Mouse (Mus musculus) thymus, postnatal 25 days (tissue): ENCODE results near the gene Cpsf4l.
A peak's percentile ranks its signal among the peaks of the same experiment; 100 is the strongest.

Source experiments
- DNase-seq: peaks from one replicate; pipeline ENCODE4 v3.0.0; 2022

The Cpsf4l gene

DNA sequence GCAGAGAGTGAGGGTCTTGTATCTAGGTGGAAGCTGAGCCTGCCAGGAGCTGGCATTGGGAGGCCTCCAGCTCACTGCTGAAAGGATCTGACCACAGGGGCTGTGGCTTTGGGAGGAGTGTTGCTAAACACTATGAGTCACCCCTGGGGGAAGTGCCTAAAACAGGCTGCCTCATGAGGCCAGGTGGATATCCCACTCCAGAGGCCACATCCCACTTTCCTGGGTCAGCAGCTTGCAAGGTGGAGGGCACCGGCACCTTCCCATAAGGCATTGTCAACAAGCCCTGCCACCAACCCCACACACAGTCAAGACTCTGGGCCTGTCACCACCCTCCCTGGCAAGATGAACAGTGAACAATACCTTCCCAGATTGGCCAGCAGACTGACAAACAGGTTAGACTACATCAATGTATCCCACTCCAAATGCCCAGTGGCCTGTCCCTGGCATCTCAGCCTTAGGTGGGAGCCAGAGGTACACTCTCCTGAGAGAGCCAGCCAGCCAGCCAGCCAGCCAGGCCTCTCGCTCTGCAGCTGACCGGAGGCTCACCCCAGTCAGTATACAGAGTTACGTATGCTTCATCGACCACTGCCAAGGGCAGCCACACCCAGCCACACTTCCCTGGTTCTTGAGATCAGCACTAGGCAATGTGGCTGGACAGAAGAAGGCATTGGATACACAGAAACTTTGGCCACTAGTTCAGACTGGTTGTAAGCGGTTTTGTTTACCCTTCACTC is 24.0 kb upstream of the Cpsf4l start:
- DNase-seq: no peak

DNA sequence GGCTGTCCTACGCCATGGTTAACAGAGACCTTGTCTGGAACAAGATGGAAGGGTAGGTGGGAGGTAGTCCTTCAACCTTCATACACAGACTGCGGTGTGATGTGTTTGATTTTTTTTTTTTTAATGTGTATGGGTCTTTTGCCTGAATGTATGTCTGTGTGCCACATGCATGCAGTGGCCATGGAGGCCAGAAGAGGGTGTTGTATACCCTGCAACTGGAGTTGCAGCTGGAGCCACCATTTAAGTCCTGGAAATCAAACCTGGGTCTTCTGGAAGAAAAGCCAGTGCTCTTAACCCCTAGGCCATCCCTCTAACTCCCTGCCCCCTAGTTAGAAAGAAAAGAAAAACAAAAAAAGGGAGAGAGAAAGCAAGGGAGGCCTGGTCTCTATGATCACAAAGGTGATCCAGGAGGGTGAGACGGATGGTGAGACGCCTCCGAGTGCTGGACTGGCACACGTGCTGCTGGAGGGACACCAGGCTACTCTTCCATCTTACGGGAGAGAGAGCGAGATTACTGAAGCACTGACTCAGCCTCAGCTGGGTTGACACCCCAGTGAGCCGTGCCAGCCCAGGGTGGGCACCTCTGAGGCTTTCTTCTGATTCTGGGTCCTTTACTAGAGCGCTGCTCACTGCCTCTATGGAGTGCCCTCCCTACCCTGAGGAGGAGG is 22.3 kb upstream of the Cpsf4l start:
- no peak for DNase-seq

DNA sequence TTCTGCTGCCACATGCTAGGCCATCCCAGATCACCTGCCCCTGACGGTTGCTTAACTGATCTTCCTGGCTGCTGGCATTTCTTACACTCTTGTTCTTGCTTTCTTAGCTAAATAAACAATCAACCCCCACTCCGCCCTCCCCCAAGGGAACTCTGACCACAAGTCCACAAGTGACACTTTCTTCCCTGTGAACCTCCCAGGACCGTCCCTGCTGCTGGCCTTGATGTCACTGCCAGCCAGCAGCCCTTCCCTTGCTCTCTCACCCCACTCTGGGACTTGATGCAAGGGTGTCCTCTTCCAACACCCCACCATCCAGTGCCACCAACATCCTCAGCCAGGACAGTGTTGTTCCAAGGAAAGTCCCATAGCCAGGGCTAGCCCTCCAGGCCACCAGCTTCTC is 21.1 kb upstream of the Cpsf4l start:
- no peak for DNase-seq

DNA sequence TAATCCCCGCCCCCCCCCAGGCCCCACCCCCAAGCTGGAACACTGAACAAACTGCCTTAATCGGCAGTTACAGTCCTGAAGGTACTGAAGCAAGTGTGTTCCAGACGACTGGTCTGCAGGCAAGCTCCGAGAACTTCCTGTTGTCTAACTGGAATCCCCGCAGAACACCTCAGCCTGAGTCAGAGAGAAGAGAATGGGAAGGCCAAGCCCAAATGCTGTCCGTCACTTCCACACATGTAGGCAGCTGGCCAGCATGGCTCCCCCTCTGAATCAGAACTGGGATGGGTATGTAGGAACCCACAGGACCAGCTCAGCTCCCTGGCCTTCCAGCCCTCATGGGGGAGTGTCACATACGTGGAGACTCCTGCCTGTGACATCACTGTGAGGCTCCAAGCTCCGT is 20.1 kb upstream of the Cpsf4l start:
- no peak for DNase-seq

DNA sequence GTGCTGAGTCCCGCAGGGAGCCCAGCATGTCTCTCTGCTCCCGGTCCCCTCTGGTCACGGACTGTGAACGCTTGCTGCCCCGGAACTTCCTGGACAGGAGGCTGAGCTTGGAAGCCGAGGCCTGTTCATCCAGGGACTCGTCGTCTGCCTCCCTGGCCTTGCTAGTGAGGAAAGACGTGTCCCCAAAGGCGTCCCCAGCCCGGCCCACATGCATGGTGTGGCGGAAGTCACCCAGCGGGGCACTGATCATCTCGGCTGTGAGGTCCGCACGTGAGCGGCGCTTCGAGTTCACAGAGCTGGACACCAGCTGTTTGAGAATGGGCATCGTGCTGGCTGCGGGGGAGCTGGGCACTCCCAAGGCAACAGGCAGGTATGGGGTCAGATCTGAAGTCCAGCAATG is 19.4 kb upstream of the Cpsf4l start:
- DNase-seq: no peak

DNA sequence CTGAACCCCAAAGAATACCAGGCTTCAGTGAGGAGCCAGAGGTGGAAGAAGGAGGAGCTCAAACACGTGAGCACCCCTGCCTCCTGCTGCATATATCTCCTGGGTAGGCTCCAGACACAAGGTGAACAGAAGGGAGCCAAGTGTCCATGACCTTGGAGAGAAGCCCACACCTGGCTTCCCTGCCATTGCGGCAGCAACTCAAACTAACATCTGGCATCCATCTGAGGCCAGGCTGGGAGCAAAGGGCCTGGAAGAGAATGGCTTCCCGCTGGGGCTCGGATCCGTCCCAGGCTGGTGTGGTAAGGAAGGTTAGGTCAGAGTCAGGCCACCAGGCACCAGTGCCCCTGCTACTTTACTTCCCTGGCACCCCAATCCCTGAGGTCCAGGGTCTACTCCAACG is 18.2 kb upstream of the Cpsf4l start:
- no peak for DNase-seq

DNA sequence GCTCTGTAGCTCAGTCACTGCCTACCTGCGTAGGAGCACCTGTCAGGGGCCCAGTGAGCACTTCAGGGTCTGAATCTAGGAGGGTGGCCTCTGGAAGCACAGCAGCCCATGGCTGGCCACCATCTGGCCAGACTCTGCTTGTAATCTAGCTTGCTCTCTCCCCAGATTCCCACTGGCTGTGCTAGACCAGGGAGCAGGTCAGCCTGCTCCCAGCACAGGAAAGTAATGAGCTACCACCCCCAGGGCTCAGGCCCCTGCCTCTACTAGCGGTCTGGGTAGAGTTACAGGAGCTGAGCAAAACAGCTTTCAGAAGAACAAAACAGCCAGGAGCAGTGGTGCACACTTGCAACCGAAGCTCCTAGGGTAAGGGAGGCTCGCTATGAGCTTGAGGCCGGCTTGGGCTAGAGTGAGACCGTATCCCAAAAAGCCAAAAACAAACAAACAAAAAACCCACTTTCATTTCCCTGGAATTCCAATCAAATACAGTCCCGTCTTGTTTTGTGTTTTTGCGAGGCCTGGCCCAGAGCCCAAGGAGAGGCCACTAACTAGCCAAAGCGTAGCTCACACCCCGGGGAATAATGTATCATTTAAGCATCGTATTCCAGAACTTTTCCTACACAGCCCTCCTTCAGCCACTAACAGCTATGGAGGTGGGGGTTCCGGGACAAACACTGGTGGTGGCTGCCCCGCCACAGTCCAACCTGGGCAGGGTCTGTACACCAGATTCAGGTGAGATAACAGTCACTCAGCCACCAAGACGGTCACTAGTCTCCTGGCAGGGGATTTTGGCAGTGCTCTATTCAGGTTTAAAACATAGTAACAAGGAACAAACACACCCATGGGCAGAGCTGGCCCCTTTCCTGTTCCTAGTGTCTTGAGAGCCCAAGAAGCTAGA is 17.4 kb upstream of the Cpsf4l start:
- DNase-seq: no peak

DNA sequence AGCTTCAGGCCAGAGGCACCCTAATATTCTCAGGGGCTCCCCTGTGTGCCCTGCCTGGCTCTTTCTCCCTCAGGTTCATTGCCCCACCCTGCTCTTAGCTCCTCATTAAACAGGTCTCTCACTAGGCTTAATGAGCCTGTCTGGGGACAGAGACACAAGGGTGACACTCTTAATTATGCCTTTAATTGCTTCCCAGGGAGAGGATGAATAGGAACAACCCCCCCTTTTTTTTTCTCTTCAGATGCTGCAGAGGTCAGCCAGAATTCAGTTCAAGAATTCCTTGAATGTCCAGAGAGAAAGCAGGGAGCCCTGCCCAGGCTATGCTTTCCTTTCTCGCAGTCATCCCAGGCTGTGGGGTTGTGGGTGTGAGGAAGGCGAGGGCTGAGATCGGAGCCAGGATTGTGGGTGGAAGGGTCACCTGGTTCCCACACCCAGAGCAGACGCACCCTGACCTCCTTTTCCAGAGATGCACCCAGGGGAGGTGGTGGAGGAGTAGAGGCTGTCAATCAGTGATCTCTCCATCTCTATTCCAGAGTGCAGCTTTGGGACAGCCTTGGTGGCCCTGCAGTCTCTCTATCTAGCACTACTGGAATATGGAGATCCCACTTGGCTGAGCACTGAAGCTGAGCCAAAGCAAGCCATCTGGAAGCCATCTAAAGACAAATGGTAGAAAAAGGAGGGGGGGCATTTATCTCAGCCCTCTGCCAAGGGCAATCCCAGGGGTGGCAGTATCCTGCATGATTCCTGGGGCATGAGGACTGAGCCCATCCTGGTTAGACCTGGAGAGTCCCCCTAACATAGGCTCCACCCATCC is 15.6 kb upstream of the Cpsf4l start:
- no peak for DNase-seq

DNA sequence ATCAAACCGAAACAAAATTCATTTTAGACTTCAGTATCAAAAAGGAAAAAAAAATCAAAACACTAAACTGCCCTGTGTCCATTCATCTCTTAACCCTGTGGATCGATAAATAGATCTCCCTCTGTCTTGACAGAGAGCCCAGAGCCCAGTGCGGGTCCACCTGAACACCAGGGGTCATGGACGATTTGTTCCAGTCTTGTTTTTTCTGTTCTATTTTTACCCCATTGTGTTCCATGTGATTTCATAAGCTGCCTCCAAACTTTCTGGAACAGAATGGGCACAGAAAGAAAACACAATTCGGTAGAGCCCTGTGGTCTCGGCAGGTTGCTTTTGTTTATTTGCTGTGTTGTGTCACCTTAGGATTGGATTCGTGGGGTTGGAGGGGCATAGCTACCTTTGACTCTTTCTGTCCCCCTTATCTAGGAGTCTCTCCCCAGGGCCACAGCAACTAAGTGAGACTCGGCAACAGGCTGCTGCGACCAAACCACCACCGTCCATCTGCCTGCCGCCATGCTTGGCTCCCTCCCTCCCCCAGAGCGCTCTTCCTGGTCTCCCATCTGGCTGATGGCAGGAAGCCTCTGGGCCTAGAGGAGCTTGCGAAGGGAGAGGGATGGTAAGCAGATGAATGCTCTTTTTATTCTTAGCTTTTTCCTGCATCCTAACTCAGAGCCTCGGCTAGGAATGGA is 12.7 kb upstream of the Cpsf4l start:
- DNase-seq: no peak

DNA sequence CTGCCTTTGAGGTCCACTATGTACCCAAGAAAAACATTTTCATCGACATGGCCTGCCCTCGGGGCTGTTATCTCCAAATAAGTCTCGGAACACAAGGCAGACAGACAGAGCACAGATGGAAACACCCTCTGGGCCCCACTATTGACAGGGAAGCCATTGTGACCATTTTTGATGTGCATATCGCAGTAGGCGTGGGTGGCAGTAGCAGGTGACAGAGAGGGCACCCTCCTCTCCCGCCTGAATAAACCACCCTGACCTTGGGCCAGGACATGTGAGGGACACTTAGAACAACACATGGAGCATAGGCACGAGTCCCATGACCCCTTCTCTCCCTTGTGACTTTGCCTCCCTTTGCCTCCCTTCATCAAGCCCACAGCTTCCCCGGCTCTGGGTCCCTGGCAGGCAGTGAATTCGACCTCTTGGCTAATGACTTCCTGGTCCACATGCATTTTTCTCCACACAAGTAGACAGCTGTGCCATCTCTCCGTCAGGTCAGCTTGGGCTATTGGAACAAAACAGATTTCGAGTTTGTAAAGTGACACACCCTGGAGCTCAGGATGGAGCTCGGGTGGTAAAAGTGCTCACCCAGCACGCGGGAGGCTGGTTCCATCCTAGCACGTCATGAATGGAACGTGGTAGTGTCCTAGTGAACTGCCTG is 8.1 kb upstream of the Cpsf4l start:
- no peak for DNase-seq

DNA sequence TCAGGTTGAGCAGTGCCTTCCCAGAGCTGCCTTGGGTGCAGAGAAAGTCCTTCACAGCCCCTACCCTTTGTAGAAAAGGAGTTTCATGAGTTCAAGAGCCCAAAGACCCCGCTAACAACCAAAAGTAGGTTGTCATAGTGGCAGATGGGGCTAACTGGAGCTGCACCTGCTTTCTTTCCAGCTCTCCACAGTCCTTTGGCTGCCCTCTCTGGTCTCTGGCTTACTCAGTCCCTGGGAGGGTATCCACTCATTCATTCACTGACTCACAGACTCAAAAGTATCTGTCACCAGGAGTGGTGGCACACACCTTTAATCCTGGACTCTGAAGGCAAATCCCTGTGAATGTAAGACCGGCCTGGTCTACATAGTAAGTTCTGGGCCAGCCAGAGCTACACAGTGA is 6.3 kb upstream of the Cpsf4l start:
- no peak for DNase-seq

DNA sequence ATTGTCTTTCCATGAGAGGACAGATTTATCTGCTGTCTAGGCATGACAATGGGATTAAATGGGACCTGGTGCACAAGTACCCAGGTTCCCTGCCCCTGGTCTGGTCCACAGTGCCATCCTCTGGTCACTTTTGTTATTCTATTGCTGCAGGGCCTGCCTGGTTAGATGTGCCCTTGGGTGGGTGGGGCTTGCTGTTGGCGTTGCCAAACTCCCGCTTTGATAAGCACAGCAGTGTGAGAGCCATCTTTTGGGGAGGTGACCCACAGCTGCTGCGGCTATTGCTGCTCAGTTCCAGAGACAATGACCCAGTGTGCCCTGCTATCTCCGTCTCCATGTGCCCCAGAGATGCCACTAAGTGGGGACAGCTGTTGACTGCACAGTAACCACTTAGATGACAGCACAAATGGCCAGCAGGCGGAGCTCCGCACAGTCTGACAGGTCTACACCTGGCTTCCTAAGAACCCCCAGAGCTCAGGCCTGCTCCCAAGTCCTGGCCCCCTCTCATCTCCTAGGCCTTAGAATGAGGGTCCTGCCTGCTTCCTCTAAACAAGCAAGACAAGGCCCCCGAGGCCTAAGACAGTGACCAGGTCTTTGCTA is 5.4 kb upstream of the Cpsf4l start:
- peak; percentile 47 for DNase-seq

DNA sequence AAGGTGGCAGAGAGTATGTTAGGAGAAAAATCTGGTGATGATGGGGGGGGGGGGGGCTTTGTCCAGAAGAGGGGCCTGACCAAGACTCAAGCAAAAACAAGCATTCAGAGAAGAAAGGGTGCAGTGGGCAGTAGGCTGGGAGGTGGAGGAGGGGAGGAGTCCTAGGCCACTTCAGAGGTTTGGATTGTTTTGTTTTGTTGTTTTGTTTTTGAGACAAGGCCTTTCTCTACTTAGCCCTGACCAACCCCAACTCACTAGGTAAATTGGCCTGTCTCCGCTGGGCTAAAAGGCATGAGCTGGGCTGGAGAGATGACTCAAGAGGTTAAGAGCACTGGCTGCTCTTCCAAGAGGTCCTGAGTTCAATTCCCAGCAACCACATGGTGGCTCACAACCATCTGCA is 1.2 kb upstream of the Cpsf4l start:
- DNase-seq: no peak

DNA sequence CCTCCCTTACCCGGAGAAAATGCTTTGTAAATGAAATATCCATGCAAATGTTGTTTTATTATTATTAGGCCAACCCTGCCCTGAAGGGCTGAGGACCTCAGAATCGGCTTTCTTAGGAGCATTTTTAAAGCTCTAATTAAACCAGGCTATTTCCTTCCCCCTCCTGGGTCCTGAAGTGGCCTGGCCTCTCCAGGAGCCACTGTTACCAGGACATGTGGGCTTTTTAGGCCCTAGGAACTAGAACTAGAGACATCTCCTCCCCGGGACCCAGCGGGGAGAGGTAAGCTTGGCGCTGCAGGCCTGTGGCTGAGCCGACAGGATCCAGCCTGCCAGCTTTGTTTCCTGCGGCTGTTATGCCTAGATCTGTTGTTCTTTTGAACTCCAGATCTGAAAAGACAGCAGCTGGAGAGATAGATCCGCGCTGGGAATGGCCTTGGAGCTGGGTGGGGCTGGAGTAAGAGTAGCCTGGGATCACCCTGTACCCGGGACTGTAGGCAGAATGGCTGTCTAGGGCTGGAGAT is 500 bp upstream of the Cpsf4l start:
- peak; percentile 42 for DNase-seq

DNA sequence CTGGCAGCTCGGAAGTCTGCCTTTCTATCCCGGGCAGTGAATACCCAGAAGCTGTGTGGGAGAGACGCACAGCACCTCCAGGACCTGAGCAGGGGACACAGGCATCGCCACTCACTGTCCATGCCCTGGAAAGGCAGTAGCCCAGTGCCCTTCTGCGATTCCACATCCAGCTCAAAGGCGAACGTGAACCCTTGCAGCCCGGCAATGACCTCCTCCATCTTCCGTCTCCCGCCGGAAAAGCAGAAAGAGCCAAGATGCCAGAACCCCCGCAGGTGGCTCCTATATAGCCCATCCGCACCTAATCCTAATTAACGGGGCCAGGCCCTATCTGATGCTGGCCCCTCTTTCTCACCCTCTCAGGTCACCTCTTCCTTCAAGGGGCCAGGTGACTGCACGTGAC is 545 bp downstream of the Cpsf4l start:
- DNase-seq: no peak

DNA sequence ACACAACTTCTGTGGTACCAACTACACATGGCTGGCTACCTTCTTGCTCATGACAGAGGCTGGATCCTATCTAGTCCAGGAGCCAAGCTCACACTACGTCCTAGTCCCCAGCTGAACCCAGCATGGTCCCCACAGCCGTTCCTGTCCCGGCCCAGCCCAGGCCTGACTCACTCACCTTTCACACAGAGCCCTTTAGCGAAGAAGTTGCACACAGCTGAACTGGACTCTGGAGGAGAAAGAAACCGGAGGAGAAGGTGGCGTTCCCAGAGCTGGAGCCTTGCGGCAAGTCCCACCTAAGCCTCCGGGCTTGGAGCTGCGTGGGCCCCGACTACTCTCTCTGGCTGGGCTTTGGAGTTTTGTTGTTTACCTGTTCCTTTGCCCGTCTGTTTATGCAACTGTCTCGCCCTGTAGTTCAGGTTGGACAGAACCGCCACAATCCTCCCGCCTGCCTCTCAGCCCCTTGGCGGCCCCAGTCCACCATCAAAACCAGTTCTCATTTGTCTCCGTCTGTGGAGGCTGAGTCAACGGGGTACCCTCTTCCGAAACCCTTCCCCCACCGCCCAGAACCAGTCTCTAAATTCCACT is 1.1 kb downstream of the Cpsf4l start:
- DNase-seq: no peak

DNA sequence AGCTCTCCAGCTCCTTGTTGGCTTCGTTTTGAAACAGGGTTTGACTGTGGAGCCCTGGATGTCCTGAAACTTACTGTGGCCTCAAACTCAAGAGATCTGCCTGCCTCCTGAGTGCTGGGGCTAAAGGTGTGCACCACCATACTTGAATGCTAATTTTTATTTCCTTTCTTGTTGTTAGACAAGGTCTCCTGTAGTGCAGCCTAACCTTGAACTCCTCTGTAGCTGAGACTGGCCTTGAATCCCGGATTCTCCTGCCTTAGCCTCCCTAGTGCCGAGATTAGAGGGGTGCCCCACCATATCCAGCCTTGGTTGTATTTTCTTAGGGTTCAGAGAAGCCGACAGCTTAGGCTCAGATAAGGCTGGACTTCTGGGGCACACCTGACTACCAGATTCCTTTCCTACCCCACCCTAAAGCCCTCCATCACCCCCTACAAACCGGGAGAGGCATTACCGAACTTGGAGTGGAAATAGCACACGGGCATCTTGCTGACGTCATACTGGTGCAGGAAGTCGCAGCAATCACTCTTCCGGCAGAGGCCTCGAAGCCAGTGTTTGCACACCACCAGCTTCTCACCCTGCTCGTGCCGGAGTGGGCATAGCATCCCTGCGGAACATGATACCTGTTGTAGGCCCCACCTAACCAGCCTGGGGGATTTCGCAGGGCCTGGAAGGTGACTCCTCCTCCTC is 3.7 kb downstream of the Cpsf4l start:
- no peak for DNase-seq

DNA sequence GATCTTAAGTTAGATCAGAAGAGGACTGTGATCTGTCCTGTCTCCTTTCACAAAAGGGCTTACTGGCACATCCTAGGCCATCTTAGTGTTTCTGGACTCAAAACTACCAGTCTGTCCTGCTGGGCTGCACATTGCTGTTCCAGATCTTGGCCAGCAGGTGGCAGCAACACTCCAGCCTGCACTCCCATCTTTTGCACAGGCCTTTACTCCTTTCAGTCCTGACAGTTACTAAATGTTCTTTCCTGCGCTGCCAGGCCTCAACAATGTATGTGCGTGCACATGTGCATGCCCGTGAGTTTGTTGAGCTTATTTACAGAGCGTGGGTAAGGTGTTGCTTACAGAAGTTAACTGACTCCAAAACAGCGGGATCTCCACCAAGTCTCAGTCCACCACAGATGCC is 6.1 kb downstream of the Cpsf4l start:
- DNase-seq: peak; percentile 82

DNA sequence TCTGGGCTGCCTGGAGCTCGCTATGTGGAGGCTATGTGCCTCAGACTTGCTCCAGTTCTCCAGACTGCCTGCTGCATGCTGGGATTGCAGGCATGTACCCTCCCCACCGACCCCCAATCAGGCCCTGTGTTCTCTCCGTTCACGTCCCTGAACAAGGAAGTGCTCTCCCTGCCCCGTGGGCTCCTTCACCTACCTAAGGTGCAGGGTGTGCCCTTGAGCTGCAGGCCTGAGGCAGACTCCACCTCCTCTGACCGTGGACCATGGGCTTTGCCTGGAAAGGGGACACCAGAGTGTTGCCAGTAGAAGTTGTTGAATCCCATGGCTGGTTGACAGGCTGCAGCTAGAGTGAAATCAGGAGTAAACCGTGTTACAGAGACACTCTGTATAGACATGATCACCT is 10.2 kb downstream of the Cpsf4l start:
- no peak for DNase-seq

DNA sequence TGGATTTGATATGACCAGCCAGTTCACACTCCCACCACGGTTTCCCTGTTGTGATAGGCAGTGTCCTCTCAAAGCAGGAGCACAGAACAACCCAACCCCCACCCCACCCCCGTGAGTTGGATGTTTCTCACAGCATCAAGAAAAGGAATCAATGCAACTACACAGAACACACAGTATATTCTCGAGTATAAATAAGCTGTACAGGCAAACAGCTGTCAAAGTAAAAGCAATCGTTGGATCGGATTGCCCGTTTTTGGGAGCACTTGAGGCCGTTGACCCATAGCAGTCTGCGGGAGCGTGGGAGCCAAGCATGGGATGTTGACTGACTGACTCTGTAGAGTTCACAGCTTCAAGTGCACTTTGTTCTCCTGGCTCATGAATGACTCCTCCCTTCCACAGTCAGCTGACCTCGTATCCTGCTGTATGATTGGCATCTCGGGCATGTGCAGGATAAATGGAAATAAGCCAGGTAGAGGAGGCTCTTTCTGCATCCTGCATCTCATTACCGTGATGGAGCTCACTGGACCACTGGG is 11.7 kb downstream of the Cpsf4l start:
- DNase-seq: no peak
